Mouse (Mus musculus) CD4-positive, CD25-positive, alpha-beta regulatory T cell, adult 2 months (primary cell): Measurements from ENCODE around the gene Fxyd7.

Experiments
- DNase-seq: peaks from one replicate; pipeline ENCODE4 v3.0.0-alpha.2; 2012; ENCODE audit warnings: low read depth, low spot score

The Fxyd7 gene

GRCm38 (mm10) chr7:31051321-31052021 lies at the start of gene Fxyd7:
Gene Fxyd7, minus strand, starts transcription at chr7:31051467.
- DNase-seq = peak; percentile 54

GRCm38 (mm10) chr7:31100786-31101185 lies 49.5 kb upstream of the Fxyd7 start:
- DNase-seq = no peak

GRCm38 (mm10) chr7:31099612-31099982 lies 48.3 kb upstream of the Fxyd7 start:
- DNase-seq = no peak

GRCm38 (mm10) chr7:31098697-31099611 lies 47.7 kb upstream of the Fxyd7 start:
- no peak for DNase-seq

- DNase-seq = peak; percentile 95
Measured at GRCm38 (mm10) chr7:31097583-31098248, 46.4 kb upstream of the Fxyd7 start.

GRCm38 (mm10) chr7:31096892-31097564 lies 45.8 kb upstream of the Fxyd7 start:
- DNase-seq = no peak

- peak; percentile 58 for DNase-seq
Measured at GRCm38 (mm10) chr7:31094774-31095501, 43.7 kb upstream of the Fxyd7 start.

GRCm38 (mm10) chr7:31089721-31090120 lies 38.5 kb upstream of the Fxyd7 start:
- DNase-seq = peak; percentile 77

- DNase-seq = no peak
Measured at GRCm38 (mm10) chr7:31088206-31088605, 36.9 kb upstream of the Fxyd7 start.

- peak; percentile 53 for DNase-seq
Measured at GRCm38 (mm10) chr7:31087262-31087661, 36.0 kb upstream of the Fxyd7 start.

- no peak for DNase-seq
Measured at GRCm38 (mm10) chr7:31086175-31086755, 35.0 kb upstream of the Fxyd7 start.

GRCm38 (mm10) chr7:31085171-31085570 lies 33.9 kb upstream of the Fxyd7 start:
- no peak for DNase-seq

- DNase-seq = no peak
Measured at GRCm38 (mm10) chr7:31084140-31084539, 32.9 kb upstream of the Fxyd7 start.

GRCm38 (mm10) chr7:31082831-31083588 lies 31.7 kb upstream of the Fxyd7 start:
- no peak for DNase-seq

GRCm38 (mm10) chr7:31082106-31082505 lies 30.8 kb upstream of the Fxyd7 start:
- DNase-seq = no peak

GRCm38 (mm10) chr7:31081106-31081505 lies 29.8 kb upstream of the Fxyd7 start:
- DNase-seq = no peak

- DNase-seq = no peak
Measured at GRCm38 (mm10) chr7:31080611-31081010, 29.3 kb upstream of the Fxyd7 start.

GRCm38 (mm10) chr7:31079670-31080069 lies 28.4 kb upstream of the Fxyd7 start:
- DNase-seq = no peak

GRCm38 (mm10) chr7:31077885-31078445 lies 26.7 kb upstream of the Fxyd7 start:
- DNase-seq = peak; percentile 72
